Mouse (Mus musculus) monocyte, adult 59 days (primary cell): ENCODE measurements around the gene Chchd6. TPM values are rescaled to one million over a fixed set of nuclear protein-coding genes. Genes with fewer than 3 reads are reported as not detected.

Experiments
- total RNA-seq, 2 experiments: library from RNA; stranded (reverse); gene quantifications; one replicate each; pipeline ENCODE4 v1.2.4; 2023

The Chchd6 gene
- 1 to 10 TPM; 2.0 to 2.9 TPM for total RNA-seq

GRCm38 (mm10) chr6:89595018-89595776 lies at the start of gene Chchd6:
Gene Chchd6 (minus strand): TSS chr6:89595652.

DNA sequence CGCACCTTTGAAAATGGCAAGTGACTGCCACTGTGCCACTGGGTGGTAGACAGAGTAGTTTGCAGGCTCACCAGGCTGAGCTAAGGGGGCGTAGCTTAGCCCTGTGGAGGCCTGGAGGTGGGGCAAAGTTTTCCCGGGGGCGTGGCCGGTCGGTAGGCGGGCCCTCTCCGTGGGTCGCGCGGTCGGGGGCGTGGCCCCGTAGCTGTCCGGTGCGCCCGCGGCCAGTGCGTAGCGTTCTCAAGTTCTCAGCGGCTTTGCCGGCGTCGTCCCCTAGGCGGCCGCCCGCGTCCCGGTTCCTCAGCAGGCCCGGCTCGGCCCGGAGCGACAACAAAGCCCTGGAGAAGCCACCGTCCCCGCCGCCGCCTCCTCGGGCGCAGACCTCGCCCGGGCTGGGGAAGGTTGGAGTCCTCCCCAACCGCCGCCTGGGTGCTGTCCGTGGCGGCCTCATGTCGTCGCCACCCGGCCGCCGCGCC lies 48.4 kb upstream of the Chchd6 start, which contains the start of gene Txnrd3:
TSS of gene Txnrd3 (plus strand) at position 191 of the 473 bp plus-strand sequence.

GRCm38 (mm10) chr6:89362281-89363106 lies 233.0 kb downstream of the Chchd6 start, which contains the start of gene Plxna1:
Gene Plxna1 (minus strand): TSS chr6:89362620.

Other genes starting within 250 kb of the Chchd6 start
- gene Plxna1, start 233.0 kb downstream of the Chchd6 start, total RNA-seq, result 10 to 100 TPM; 42.3 to 44.4 TPM
- gene Txnrd3, start 48.3 kb upstream of the Chchd6 start, total RNA-seq, result 1 to 10 TPM; 3.5 to 4.5 TPM
- gene Vmn1r40, start 111.9 kb upstream of the Chchd6 start, total RNA-seq, result not detected
- not detected for gene Vmn1r41, start 145.1 kb upstream of the Chchd6 start, total RNA-seq